Mouse (Mus musculus): Measurements from ENCODE around the gene Ptprk. TPM values are rescaled to one million over a fixed set of nuclear protein-coding genes. Genes with fewer than 3 reads are reported as not detected.

Ptprk gene
- polyA plus RNA-seq, 1 experiment: 1.3 TPM

DNA sequence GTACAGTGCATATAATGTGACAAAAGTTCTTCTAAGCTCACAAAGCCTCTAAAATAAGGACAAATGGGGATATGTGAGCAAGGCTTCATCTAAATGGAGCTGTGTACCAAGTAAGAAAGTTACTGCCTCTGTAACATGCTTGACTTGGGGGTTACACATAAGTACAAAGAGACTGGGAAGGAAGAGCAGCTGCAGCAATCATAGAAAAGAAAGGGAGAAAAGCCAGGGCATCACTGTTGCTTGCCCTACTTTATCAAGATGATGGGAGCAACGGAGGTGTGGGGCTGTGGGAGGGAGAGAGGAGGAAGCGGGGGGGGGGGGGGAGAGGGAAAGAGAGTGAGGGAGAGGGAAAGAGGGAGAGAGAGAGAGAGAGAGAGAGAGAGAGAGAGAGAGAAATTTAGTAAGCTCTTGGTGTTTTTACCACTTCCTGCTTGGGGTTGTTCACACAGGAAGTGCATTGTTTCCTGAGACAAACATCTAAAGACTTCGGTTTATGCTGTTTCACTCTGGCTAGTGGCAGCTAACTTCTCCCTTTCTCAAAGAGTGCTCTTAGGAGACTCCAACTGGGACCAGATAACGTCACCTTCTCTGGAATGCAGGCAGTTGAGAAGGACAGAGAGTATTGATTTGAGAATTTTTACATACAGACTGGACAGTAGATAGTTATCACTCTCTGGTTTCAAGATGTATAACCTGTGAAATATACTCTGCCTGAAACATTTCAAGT is 519.1 kb downstream of the Ptprk start:
- Histone ChIP-seq H3K4me1 (ENCODE audit: control insufficient read depth, insufficient read depth, low read length) (no peaks in the 10 kb centered on the region), H3K27me3 (ENCODE audit: control insufficient read depth, insufficient read depth, low read length) (no peaks in the 10 kb centered on the region), H3K4me3 (ENCODE audit: control insufficient read depth, low read depth, low read length) (no peak overlapping the region), H3K36me3 (ENCODE audit: control insufficient read depth, insufficient read depth, low read length) (no peaks in the 10 kb centered on the region), H3K27ac (ENCODE audit: control insufficient read depth, insufficient read depth, low read depth, low read length) (no peak overlapping the region)
- TF ChIP-seq CTCF (IDR thresholded peaks at IDR 0.05; ENCODE audit: control insufficient read depth, insufficient read depth, insufficient replicate concordance, low read depth, low read length) (no peak), POLR2A (IDR thresholded peaks at IDR 0.05; ENCODE audit: control insufficient read depth, low read depth, low read length) (no peak)

DNA sequence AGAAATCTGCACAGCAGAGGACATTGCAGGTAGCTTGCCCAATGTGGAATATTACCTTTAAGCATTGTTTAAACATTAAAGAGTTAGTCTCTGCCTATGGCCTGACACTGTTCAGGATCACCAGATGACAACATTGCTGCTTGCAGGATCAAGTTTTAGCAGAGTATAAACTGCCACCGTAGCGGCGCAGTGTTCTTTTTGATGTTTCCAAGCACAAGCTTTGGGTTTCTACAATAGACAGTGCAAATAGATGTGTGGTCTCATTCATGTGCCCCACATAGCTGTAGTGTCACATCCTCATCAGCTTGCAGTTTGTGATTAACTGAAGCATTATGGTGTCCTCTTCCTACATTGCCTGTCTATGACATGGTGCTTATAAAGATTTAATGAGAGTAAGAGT is 522.3 kb downstream of the Ptprk start:
- TF ChIP-seq CTCF (IDR thresholded peaks at IDR 0.05; ENCODE audit: control insufficient read depth, insufficient read depth, insufficient replicate concordance, low read depth, low read length) (no peak), POLR2A (IDR thresholded peaks at IDR 0.05; ENCODE audit: control insufficient read depth, low read depth, low read length) (no peak)

DNA sequence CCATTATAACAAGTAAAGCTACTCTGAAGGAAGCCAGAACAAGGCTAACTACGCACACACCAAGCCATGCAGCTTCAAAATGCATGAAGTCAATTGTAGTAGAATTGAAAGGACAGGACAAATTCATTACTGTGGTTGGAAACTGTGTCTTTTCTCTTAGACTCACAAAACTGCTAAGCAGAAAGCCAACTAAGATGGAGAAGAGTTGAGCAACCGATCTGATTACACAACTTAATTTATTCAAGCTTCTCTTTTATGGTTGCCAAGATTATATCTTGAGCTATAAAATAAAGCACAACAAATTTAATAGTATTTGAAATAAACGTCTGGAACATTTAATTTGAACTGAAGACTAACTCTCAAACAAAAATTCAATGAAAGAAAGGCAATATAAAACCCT is 534.5 kb downstream of the Ptprk start:
- H3K27me3 ChIP-seq (ENCODE audit: control insufficient read depth, insufficient read depth, low read length): no peaks in the 10 kb centered on the region
- no peak for TF ChIP-seq POLR2A (IDR thresholded peaks at IDR 0.05; ENCODE audit: control insufficient read depth, low read depth, low read length)
- TF ChIP-seq CTCF (IDR thresholded peaks at IDR 0.05; ENCODE audit: control insufficient read depth, insufficient read depth, insufficient replicate concordance, low read depth, low read length): no peak

More for the DNA sequence above, 522.3 kb downstream of the Ptprk start:
- no peaks in the 10 kb centered on the region for H3K27me3 ChIP-seq (ENCODE audit: control insufficient read depth, insufficient read depth, low read length)
- H3K27ac ChIP-seq (ENCODE audit: control insufficient read depth, insufficient read depth, low read depth, low read length): no peak overlapping the region
- no peaks in the 10 kb centered on the region for H3K4me1 ChIP-seq (ENCODE audit: control insufficient read depth, insufficient read depth, low read length)
- no peak overlapping the region for H3K4me3 ChIP-seq (ENCODE audit: control insufficient read depth, low read depth, low read length)
- H3K36me3 ChIP-seq (ENCODE audit: control insufficient read depth, insufficient read depth, low read length): no peaks in the 10 kb centered on the region

DNA sequence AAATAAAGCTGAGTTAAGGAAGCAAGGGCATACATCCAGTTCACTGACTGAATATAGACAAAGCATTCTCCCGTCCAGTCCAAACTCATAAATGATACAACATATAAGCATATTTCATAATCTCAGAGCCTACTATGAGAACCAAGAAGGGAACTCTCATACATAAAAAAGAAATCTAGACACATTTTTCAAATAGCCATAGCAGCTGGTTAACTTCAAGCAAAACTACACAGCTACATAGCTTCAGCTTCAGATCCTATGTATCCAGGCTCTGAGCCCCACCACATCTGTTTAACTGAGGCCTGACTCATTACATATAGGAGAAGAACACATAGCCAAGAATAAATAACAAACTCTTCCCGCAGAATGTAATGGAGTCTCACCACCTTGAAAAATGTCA is 539.8 kb downstream of the Ptprk start:
- no peak overlapping the region for H3K4me3 ChIP-seq (ENCODE audit: control insufficient read depth, low read depth, low read length)
- no peak overlapping the region for H3K27ac ChIP-seq (ENCODE audit: control insufficient read depth, insufficient read depth, low read depth, low read length)

More for the DNA sequence above, 534.5 kb downstream of the Ptprk start:
- no peak overlapping the region for H3K4me3 ChIP-seq (ENCODE audit: control insufficient read depth, low read depth, low read length)
- H3K36me3 ChIP-seq (ENCODE audit: control insufficient read depth, insufficient read depth, low read length): no peaks in the 10 kb centered on the region
- no peaks in the 10 kb centered on the region for H3K4me1 ChIP-seq (ENCODE audit: control insufficient read depth, insufficient read depth, low read length)
- H3K27ac ChIP-seq (ENCODE audit: control insufficient read depth, insufficient read depth, low read depth, low read length): no peak overlapping the region

DNA sequence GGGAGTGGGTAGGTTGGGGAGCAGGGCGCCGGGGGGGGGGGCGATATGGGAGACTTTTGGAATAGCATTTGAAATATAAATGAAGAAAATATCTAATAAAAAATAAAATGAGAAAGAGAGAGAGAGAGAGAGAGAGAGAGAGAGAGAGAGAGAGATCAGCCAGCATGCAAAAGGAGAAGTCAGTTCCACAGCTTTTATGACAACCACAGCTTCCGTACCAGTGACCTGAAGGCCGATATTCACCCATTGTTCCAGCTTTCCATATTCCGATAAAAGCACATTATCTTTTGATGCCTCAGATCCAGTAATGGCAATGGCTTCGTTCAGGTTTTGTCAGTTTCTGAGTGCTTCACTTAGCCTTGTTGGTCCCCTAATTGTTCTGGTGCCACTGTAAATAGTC is 542.6 kb downstream of the Ptprk start:
- TF ChIP-seq POLR2A (IDR thresholded peaks at IDR 0.05; ENCODE audit: control insufficient read depth, low read depth, low read length) (no peak), CTCF (IDR thresholded peaks at IDR 0.05; ENCODE audit: control insufficient read depth, insufficient read depth, insufficient replicate concordance, low read depth, low read length) (no peak)
- Histone ChIP-seq H3K4me1 (ENCODE audit: control insufficient read depth, insufficient read depth, low read length) (no peaks in the 10 kb centered on the region), H3K27ac (ENCODE audit: control insufficient read depth, insufficient read depth, low read depth, low read length) (no peak overlapping the region), H3K4me3 (ENCODE audit: control insufficient read depth, low read depth, low read length) (no peak overlapping the region), H3K27me3 (ENCODE audit: control insufficient read depth, insufficient read depth, low read length) (no peaks in the 10 kb centered on the region), H3K36me3 (ENCODE audit: control insufficient read depth, insufficient read depth, low read length) (no peaks in the 10 kb centered on the region)

More for the DNA sequence above, 539.8 kb downstream of the Ptprk start:
- Histone ChIP-seq H3K27me3 (ENCODE audit: control insufficient read depth, insufficient read depth, low read length) (no peaks in the 10 kb centered on the region), H3K4me1 (ENCODE audit: control insufficient read depth, insufficient read depth, low read length) (no peaks in the 10 kb centered on the region), H3K36me3 (ENCODE audit: control insufficient read depth, insufficient read depth, low read length) (no peaks in the 10 kb centered on the region)
- TF ChIP-seq CTCF (IDR thresholded peaks at IDR 0.05; ENCODE audit: control insufficient read depth, insufficient read depth, insufficient replicate concordance, low read depth, low read length): no peak
- no peak for TF ChIP-seq POLR2A (IDR thresholded peaks at IDR 0.05; ENCODE audit: control insufficient read depth, low read depth, low read length)

DNA sequence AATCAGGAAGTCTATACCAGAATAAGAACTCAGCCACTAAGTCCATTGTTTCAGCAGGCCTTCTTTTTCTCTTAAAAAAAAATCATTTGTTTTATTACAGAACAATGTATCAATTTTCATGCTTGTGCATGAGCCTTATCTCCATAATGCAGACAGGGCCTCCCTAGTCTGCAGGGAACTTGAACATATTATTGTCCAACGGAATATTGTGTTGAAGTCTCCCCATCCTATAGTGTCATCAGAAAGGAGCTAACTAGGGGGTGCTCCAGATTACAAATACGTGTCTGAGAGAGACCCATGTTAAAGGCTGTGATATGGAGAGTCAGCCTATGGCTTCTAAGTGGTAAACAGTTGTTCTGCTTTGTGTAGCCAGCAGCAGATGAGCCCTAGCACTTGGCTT is 543.4 kb downstream of the Ptprk start:
- TF ChIP-seq POLR2A (IDR thresholded peaks at IDR 0.05; ENCODE audit: control insufficient read depth, low read depth, low read length) (no peak), CTCF (IDR thresholded peaks at IDR 0.05; ENCODE audit: control insufficient read depth, insufficient read depth, insufficient replicate concordance, low read depth, low read length) (no peak)
- Histone ChIP-seq H3K4me3 (ENCODE audit: control insufficient read depth, low read depth, low read length) (no peak overlapping the region), H3K27me3 (ENCODE audit: control insufficient read depth, insufficient read depth, low read length) (no peaks in the 10 kb centered on the region), H3K27ac (ENCODE audit: control insufficient read depth, insufficient read depth, low read depth, low read length) (no peak overlapping the region), H3K36me3 (ENCODE audit: control insufficient read depth, insufficient read depth, low read length) (no peaks in the 10 kb centered on the region), H3K4me1 (ENCODE audit: control insufficient read depth, insufficient read depth, low read length) (no peaks in the 10 kb centered on the region)

DNA sequence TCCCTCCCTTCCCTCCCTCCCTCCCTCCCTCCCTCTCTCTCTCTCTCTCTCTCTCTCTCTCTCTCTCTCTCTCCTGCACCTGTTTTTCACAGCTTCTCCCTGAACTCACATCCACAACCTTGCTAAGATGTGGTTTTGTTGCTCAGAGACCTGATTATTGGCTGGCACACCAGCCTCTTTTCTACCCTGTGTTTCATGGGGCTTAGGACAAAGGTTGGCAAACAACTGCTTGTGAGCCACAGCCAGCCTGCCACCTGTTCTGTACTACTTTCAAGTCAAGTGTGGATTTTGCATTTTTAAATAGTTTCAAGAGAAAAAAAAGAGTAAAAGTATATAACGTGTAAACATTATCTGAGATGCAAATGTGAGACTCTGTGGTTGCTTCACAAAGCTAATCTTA is 544.8 kb downstream of the Ptprk start:
- Histone ChIP-seq H3K27ac (ENCODE audit: control insufficient read depth, insufficient read depth, low read depth, low read length) (no peak overlapping the region), H3K27me3 (ENCODE audit: control insufficient read depth, insufficient read depth, low read length) (no peaks in the 10 kb centered on the region), H3K36me3 (ENCODE audit: control insufficient read depth, insufficient read depth, low read length) (no peaks in the 10 kb centered on the region), H3K4me3 (ENCODE audit: control insufficient read depth, low read depth, low read length) (no peak overlapping the region), H3K4me1 (ENCODE audit: control insufficient read depth, insufficient read depth, low read length) (no peaks in the 10 kb centered on the region)
- TF ChIP-seq CTCF (IDR thresholded peaks at IDR 0.05; ENCODE audit: control insufficient read depth, insufficient read depth, insufficient replicate concordance, low read depth, low read length): no peak
- no peak for TF ChIP-seq POLR2A (IDR thresholded peaks at IDR 0.05; ENCODE audit: control insufficient read depth, low read depth, low read length)
